Mouse (Mus musculus) olfactory bulb, adult 2 months (tissue): ENCODE results near the gene Nlrc4. TPM values are rescaled to one million over a fixed set of nuclear protein-coding genes. Genes with fewer than 3 reads are reported as not detected.

Experiments
- H3K27ac ChIP-seq: fragments of 200-500 bp; 2 replicates; pipeline ENCODE4 v1.5.1; 2012; ENCODE audit warnings: low read depth, low read length; ENCODE audit not compliant: insufficient read depth
- H3K4me1 ChIP-seq: fragments of 200-500 bp; 2 replicates; pipeline ENCODE4 v1.6.1; 2012; ENCODE audit warnings: low read length; ENCODE audit not compliant: control insufficient read depth, insufficient read depth
- H3K4me3 ChIP-seq: fragments of 200-500 bp; 2 replicates; pipeline ENCODE4 v1.5.1; 2012; ENCODE audit warnings: mild to moderate bottlenecking, low read depth, low read length, moderate library complexity; ENCODE audit not compliant: insufficient read depth
- CTCF ChIP-seq: fragments of 200-500 bp; IDR thresholded peaks from 2 replicates; pipeline ENCODE4 v1.5.1; 2012; ENCODE audit warnings: low read depth, mild to moderate bottlenecking, low read length, moderate library complexity; ENCODE audit not compliant: insufficient read depth
- POLR2A ChIP-seq: fragments of 200-500 bp; IDR thresholded peaks from 2 replicates; pipeline ENCODE4 v1.6.1; 2012; ENCODE audit warnings: mild to moderate bottlenecking, low read depth, low read length, moderate library complexity; ENCODE audit not compliant: insufficient read depth
- WGBS: fragments of 180-500 bp; shearing (Covaris S2); methylation state at CpG from one replicate; pipeline ENCODE4 v1.1.7; 2018; 5-methylcytosine and 5-hydroxymethylcytosine counted together
- polyA plus RNA-seq: library from polyadenylated mRNA; stranded (reverse); fragments of >200 nt; gene quantifications from 2 replicates; pipeline ENCODE4 v1.2.4, GENCODE M21; 2012; ENCODE audit warnings: low replicate concordance; ENCODE audit not compliant: missing spikeins, insufficient read depth, insufficient read length

The Nlrc4 gene
- polyA plus RNA-seq, 1 experiment: not detected

GRCm38 (mm10) chr17:74386657-74387056 lies 72.3 kb downstream of the Nlrc4 start:
- no peak overlapping the region for H3K4me3 ChIP-seq
- H3K4me1 ChIP-seq: no peaks in the 10 kb centered on the region
- no peak for TF ChIP-seq CTCF
- no peak for TF ChIP-seq POLR2A
- H3K27ac ChIP-seq: no peak overlapping the region

- no peak overlapping the region for H3K27ac ChIP-seq
- WGBS: 76% methylated on average over 1 of the region's 1 CpGs
- H3K4me1 ChIP-seq: no peaks in the 10 kb centered on the region
- TF ChIP-seq POLR2A: no peak
- H3K4me3 ChIP-seq: no peak overlapping the region
Observed at GRCm38 (mm10) chr17:74376916-74377315, 82.0 kb downstream of the Nlrc4 start.

Other genes with a start within 250 kb of the Nlrc4 start
- gene Memo1, start 163.6 kb downstream of the Nlrc4 start, polyA plus RNA-seq: not detected in 2 replicates
- gene Dpy30, start 135.2 kb downstream of the Nlrc4 start, polyA plus RNA-seq: not detected in 2 replicates
- not detected in 2 replicates for gene Spast, start 120.2 kb downstream of the Nlrc4 start, polyA plus RNA-seq
- not detected in 2 replicates for gene Slc30a6, start 63.5 kb downstream of the Nlrc4 start, polyA plus RNA-seq
- not detected in 2 replicates for gene Yipf4, start 30.4 kb upstream of the Nlrc4 start, polyA plus RNA-seq
- 49.8 and 211 TPM in 2 replicates for gene Birc6, start 69.2 kb upstream of the Nlrc4 start, polyA plus RNA-seq